8 mouse cellular contexts compared by ENCODE assay signal in the genomic region with DNA sequence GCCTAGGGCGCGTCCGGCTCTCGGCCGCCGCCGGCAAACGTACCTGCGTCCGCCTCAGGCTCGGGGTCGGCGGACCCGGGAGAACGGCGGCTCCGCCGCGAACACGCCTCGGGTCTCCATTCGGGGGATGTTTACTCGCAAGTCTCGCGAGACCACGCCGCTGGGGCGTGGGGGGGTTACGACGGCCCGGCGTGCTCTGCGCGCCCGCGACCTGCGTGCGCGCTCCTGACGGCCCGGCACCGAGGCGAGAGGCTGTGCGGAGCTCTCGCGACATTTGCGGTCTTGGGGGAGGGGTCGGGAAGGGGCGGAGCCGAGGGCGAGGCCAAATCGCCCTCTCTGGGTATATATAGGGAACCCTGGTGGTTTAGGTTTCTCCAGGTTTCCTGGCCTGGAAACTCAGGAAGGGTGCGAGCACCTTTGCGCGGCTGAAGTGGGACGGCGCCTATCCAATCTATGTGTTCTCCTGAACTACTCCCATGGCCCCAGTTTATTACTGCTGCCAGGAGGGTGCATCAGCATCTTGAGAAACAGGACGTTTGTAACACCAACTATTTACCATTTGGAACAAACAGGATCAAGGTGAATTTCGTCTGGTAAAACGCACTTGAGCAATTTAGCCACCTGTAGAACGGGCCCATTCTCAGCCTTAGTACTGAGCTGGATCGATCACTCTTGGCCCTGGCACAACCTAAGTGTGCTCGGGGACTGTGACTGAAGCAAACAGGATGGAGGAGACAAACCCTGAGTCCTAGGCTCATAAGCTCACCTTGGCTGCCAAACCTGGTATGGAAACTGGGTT. TPM values are rescaled to one million over a fixed set of nuclear protein-coding genes. Genes with fewer than 3 reads are reported as not detected.
DNase-seq lines count a peak whose midpoint lies in the region; ATAC-seq and TF ChIP-seq lines count a peak whose summit lies in the region.

A gene (minus strand): TSS at position 133 of the 799 bp plus-strand sequence.

- peak within 1 kb of the TSS; percentile 93 for H3K4me3 ChIP-seq in ES-Bruce4 (ENCODE audit: low read depth, low read length)
- H3K4me3 ChIP-seq in forebrain, embryonic 14.5 days (ENCODE audit: low read depth, low read length): peak within 1 kb of the TSS; percentile 69
- peak within 1 kb of the TSS; percentile 66 for H3K4me3 ChIP-seq in neural tube, embryonic 15.5 days (replicated peaks)

- TF ChIP-seq CTCF in ES-Bruce4 (IDR thresholded peaks at IDR 0.05; ENCODE audit: low read depth, low read length): no peak

- peak within 1 kb of the TSS; percentile 80 for H3K27ac ChIP-seq in ES-Bruce4 (ENCODE audit: insufficient read depth, low read length)
- peak within 1 kb of the TSS; percentile 86 for H3K27ac ChIP-seq in forebrain, embryonic 14.5 days (ENCODE audit: low read depth, low read length)
- H3K27ac ChIP-seq in neural tube, embryonic 15.5 days (replicated peaks): peak within 1 kb of the TSS; percentile 94

- peak; percentile 99 for TF ChIP-seq POLR2A in ES-Bruce4 (IDR thresholded peaks at IDR 0.05; ENCODE audit: insufficient read depth, low read length)

- ATAC-seq in cerebellum, adult (ENCODE audit: insufficient number of reproducible peaks, low FRiP score, low TSS enrichment): peak; percentile 90
- peak; percentile 96 for ATAC-seq in forebrain, embryonic 14.5 days
- peak; percentile 97 for ATAC-seq in neural tube, embryonic 15.5 days (ENCODE audit: low FRiP score)

- no peaks in the 10 kb centered on the region for H3K9me3 ChIP-seq in ES-Bruce4 (replicated peaks; ENCODE audit: control insufficient read depth, insufficient read depth, low read length, poor library complexity, severe bottlenecking)
- H3K9me3 ChIP-seq in forebrain, embryonic 14.5 days (replicated peaks; ENCODE audit: control insufficient read depth, low read length): no peaks in the 10 kb centered on the region
- no peaks in the 10 kb centered on the region for H3K9me3 ChIP-seq in neural tube, embryonic 15.5 days (replicated peaks)

- intact Hi-C loops in heart, postnatal 14 days (cut with DNase I): loop anchor here (5.0 kb wide), 1 partner anchor 43 kb away; no protein-coding TSS in a partner anchor

- peak; percentile 98 for DNase-seq in forebrain, embryonic 14.5 days (ENCODE audit: low spot score)
- DNase-seq in heart, postnatal 14 days: peak; percentile 99
- peak; percentile 97 for DNase-seq in layer of hippocampus, adult 11-12 months (ENCODE audit: low spot score)
- DNase-seq in lung, adult 18-20 months: peak; percentile 95 to 97
- DNase-seq in testis, postnatal 14 days (ENCODE audit: low spot score): peak; percentile 97

- 7% methylated on average over 63 of the region's 63 CpGs for WGBS in forebrain, embryonic 14.5 days
- 6% methylated on average over 56 of the region's 63 CpGs for WGBS in neural tube, embryonic 15.5 days

- peak within 1 kb of the TSS; percentile 94 for H3K4me2 ChIP-seq in forebrain, embryonic 14.5 days (ENCODE audit: low read length)
- peak within 1 kb of the TSS; percentile 78 for H3K4me2 ChIP-seq in neural tube, embryonic 15.5 days

- no peaks in the 10 kb centered on the region for H3K27me3 ChIP-seq in ES-Bruce4 (ENCODE audit: control insufficient read depth, insufficient read depth, low read length, poor library complexity, severe bottlenecking)
- H3K27me3 ChIP-seq in forebrain, embryonic 14.5 days (replicated peaks; ENCODE audit: control insufficient read depth, insufficient read depth, low read length): no peaks in the 10 kb centered on the region
- no peaks in the 10 kb centered on the region for H3K27me3 ChIP-seq in neural tube, embryonic 15.5 days (replicated peaks)

- TF ChIP-seq EP300 in ES-Bruce4 (IDR thresholded peaks at IDR 0.05; ENCODE audit: insufficient read depth, low read depth, low read length): no peak

- peaks cover 2% of the 10 kb centered on the region for H3K4me1 ChIP-seq in ES-Bruce4 (ENCODE audit: control insufficient read depth, insufficient read depth, low read length)
- H3K4me1 ChIP-seq in forebrain, embryonic 14.5 days (ENCODE audit: control insufficient read depth, insufficient read depth, low read length): peaks cover 18% of the 10 kb centered on the region
- H3K4me1 ChIP-seq in neural tube, embryonic 15.5 days: peaks cover 39% of the 10 kb centered on the region

- peaks cover 10% of the 10 kb centered on the region; the same call in 1 of the 2 replicates for H3K36me3 ChIP-seq in ES-Bruce4 (ENCODE audit: control insufficient read depth, insufficient read depth, low read length, poor library complexity, severe bottlenecking)
- H3K36me3 ChIP-seq in forebrain, embryonic 14.5 days (ENCODE audit: control insufficient read depth, insufficient read depth, low read length): peaks cover 22% of the 10 kb centered on the region
- peaks cover 22% of the 10 kb centered on the region for H3K36me3 ChIP-seq in neural tube, embryonic 15.5 days

- H3K9ac ChIP-seq in ES-Bruce4 (ENCODE audit: low read depth, poor library complexity, severe bottlenecking): peak within 1 kb of the TSS; percentile 97
- H3K9ac ChIP-seq in forebrain, embryonic 14.5 days (ENCODE audit: low read length): peak within 1 kb of the TSS; percentile 86
- peak within 1 kb of the TSS; percentile 65 for H3K9ac ChIP-seq in neural tube, embryonic 15.5 days (replicated peaks)

RNA-seq across cellular contexts. Expression of the gene that starts here (rescaled TPM):
- 117 and 118 TPM in 2 replicates for polyA plus RNA-seq in ES-Bruce4 (2011; ENCODE audit: insufficient read depth, insufficient read length, low read depth, missing spikeins)
- 50.0 and 58.4 TPM in 2 replicates for polyA plus RNA-seq in forebrain, embryonic 14.5 days (2014; fragmentation: Nextera tagmentation; extraction: Ambion mirVana)
- 10 to 100 TPM; 54.0 to 54.7 TPM for total RNA-seq in heart, postnatal 14 days (2021)
- 48.5 and 62.4 TPM in 2 replicates for polyA plus RNA-seq in neural tube, embryonic 15.5 days (2015; fragmentation: Nextera tagmentation; extraction: Ambion mirVana)

Comparison
In these comparisons a context has a peak if more than half of its experiments do, and no peak if none do; other contexts are left out.
1. Peak in every context shown above with its lines: DNase-seq, ATAC-seq, H3K4me3 ChIP-seq and H3K27ac ChIP-seq.